Mouse (Mus musculus) fat pad, adult 2 months (tissue): ENCODE measurements around the gene Rabep2.

Source experiments
- DNase-seq: peaks from one replicate; pipeline ENCODE4 v3.0.0-alpha.2; 2011; ENCODE audit warnings: low read depth, low spot score; ENCODE audit errors: extremely low read depth

Gene Rabep2

DNA sequence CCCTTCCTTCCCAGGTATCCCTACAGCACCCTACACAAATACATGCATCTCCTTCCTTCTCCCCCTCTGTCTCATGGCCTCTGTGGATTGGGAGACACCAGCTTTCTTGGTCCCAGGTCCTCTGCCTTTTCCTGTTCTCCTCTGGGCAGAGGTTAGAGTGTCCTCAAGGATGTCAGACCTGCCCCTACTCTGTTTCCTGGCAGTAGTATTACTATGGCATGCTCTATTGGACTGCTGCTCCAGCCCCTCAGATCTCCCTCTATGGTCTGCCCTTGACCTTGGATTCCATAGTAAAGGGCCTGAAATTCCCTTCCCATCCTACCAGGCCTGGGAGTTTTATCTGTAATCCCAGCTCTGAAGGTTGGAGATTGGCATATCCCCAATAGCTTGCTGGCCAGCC is 1.6 kb downstream of the Rabep2 start:
- DNase-seq: no peak

GRCm38 (mm10) chr7:126434726-126435125 is 6.2 kb downstream of the Rabep2 start:
- DNase-seq: no peak

GRCm38 (mm10) chr7:126435801-126436200 is 7.2 kb downstream of the Rabep2 start:
- DNase-seq: no peak

DNA sequence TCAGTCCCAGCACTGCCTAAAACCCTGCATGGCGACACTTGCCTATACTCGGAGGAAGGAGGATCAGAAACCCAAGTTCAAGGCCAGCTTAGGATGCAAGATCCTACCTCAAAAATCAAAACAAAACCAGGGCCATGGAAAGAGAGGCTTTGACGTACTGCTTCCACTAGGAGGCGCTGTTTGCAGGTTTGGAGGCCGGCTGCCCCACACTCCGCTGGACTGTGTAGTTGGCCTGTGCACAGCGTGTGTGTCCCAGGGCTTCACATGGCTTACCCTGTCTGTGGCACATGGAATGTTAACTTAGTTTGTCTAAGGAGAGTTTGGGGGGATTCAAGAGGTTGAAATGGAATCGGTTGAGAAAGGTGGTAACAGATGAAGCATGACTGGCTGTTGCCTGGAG is 8.3 kb downstream of the Rabep2 start:
- no peak for DNase-seq

- no peak for DNase-seq
These were observed 11.6 kb downstream of the Rabep2 start for GRCm38 (mm10) chr7:126440134-126440533.

- no peak for DNase-seq
These were observed 15.4 kb downstream of the Rabep2 start for GRCm38 (mm10) chr7:126443997-126444396.

DNA sequence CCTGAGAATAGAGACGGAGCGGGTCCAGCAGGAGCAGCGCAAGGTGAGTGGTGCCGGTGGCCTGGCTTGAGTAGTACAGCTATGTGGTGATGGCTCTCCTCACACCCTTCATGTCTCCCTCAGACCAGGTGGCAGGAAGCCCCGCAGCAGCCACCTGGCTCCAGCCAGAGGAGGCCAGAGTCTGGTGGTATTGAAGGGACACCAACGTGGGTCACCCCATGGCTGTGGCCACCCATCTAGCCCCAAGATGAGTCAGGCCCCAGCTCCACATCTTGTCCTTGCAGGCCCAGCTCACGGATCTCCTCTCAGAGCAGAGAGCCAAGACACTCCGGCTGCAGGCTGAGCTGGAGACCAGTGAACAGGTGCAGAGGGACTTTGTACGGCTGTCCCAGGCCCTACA is 16.0 kb downstream of the Rabep2 start:
- no peak for DNase-seq

DNA sequence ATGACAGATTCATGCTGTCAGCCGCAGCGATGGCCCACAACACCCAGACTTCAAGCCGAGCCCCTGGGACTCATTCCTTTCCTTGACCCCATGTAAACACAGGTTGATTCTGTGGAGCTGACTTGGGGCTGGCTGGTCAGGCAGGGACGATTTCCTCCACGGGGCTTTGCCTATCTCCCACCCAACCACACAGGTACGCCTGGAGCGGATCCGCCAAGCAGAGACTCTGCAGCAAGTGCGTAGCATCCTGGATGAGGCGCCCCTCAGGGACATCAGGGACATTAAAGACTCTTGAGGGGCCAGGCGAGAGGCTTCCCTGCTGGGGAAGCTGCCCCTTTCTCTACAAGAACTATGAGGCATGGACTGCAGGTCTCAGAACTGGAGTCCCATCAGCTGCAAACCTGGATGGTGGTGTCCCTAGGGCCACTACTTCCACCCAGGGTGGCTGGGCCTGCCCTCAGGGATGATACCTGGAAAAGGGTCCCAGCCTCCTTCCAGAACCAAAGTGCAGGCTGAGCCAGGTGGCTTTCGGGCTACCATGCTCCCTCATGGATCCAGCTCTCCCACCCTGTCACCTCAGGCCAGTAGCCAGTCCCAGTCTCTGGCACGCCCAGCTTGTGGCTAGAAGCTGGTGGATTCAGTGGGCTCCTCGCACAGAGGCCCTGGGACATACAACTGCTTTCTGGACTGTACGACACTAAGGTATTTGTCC is 16.7 kb downstream of the Rabep2 start:
- DNase-seq: no peak

GRCm38 (mm10) chr7:126446217-126446616 is 17.7 kb downstream of the Rabep2 start:
- no peak for DNase-seq

DNA sequence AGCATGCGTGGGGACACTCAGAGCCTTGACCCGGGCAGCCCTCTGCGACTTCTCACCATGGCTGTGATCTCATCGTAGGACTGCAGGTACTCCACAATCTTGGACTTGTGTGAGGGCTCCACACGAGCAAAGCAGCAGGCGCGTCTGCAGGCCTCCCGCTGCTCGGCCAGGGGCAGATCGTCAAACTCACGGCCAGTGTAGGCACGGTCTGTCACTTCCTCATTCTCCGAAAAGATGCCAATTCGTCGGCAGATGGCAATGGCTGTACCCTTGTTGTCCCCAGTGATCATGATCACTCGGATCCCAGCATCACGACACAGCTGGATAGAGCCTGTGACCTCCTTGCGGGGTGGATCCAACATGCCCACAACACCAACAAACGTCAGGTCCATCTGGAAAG is 19.9 kb downstream of the Rabep2 start:
- no peak for DNase-seq

DNA sequence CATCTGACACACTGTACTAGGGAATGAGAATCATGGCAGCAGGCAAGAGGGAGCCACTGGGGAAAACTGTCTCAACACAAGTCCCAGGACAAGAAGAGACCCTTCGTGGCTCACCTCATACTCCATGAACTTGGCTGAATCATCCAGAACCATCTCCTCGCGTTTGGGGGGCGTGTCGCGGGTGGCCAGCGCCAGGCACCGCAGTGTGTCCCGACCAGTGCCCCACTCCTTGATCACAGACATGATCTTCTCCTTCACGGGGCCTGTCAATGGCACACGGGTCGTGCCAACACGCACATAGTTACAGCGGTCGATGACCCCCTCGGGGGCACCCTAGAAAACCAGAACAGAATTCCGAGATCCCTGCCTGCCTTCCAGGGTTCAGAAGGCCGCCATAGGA is 21.4 kb downstream of the Rabep2 start:
- no peak for DNase-seq

DNA sequence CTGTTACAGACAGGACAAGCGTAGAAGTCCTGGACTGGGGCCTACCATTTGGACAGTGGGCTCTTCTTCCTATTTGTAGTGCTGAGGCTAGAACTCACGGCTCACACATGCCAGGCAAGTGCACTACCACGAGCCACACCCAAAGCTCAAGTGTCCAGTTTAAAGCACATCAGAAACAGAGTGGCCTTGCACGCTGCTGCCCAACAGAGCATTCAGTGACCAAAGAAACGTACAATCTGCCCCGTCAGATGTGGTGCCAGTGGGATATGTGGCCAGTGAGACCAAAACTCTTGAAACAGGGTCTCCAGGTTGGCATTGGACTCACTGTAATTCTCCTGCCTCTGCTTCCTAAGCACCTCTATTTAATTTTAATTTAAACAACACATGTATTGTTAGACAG is 22.1 kb downstream of the Rabep2 start:
- DNase-seq: no peak

GRCm38 (mm10) chr7:126452244-126452643 is 23.7 kb downstream of the Rabep2 start:
- no peak for DNase-seq

DNA sequence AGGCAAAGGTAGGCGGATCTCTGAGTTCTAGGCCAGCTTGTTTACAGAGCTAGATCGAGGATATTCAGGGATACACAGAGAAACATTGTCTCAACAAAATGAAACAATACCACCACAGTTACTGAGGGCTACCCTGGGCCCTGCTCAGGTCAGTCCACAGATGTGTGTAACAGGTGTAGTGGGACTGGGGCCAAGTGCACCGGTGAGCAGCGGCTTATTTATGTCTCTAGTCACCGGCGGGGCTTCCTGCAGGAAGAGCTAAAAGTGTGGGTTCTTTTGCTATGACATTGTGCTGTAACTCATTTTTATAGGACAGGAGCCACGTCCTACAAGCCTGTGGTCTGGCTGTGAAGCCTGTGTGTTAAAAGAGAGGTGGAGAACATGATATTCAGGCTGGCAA is 25.3 kb downstream of the Rabep2 start:
- DNase-seq: no peak

GRCm38 (mm10) chr7:126455242-126455641 is 26.7 kb downstream of the Rabep2 start:
- no peak for DNase-seq

GRCm38 (mm10) chr7:126456382-126457266 is 28.1 kb downstream of the Rabep2 start:
- DNase-seq: no peak

GRCm38 (mm10) chr7:126458225-126458624 is 29.7 kb downstream of the Rabep2 start:
- no peak for DNase-seq

GRCm38 (mm10) chr7:126458844-126459618 is 30.5 kb downstream of the Rabep2 start:
- no peak for DNase-seq

GRCm38 (mm10) chr7:126460623-126461399 is 32.3 kb downstream of the Rabep2 start:
- no peak for DNase-seq

GRCm38 (mm10) chr7:126461626-126462025 is 33.1 kb downstream of the Rabep2 start:
- DNase-seq: no peak

DNA sequence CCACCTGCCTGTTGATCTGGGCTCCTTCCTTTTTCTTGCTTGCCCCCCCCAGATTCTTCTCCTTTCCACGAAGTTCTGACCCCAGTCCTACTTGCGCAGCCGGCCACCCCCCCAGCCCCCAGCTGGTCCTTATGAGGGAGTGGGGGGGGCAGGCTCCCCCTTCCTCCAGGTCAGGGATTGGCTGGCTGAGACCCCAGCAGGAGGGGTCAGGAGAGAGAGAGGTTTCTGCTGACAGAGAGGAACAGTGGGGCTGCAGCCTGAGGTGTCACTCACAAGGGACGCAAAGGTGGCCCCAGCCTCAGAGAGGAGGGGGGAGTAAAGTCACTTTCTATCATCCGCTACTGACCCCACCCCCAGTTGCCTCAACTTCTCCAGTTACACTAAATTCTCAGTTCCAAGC is 34.4 kb downstream of the Rabep2 start, which contains the start of gene Atp2a1:
Gene Atp2a1, minus strand, starts transcription at position 105 of the 400 bp plus-strand sequence.
- DNase-seq: no peak
